Mouse (Mus musculus) layer of hippocampus, postnatal 25 days (tissue): ENCODE measurements around the gene Smo. TPM values are rescaled to one million over a fixed set of nuclear protein-coding genes. Genes with fewer than 3 reads are reported as not detected.

Source experiments
- DNase-seq, 2 experiments: peaks; one replicate each; pipeline ENCODE4 v3.0.0; 2022; ENCODE audit warnings: mixed read lengths in 2 of 2, low spot score in 1 of 2; ENCODE audit errors: extremely low spot score in 1 of 2
- total RNA-seq, 2 experiments: library from RNA; stranded (reverse); gene quantifications; 2 replicates each; pipeline ENCODE4 v1.2.3; 2021

Gene Smo
- 10 to 100 TPM; 13.6 to 15.7 TPM for total RNA-seq

DNA sequence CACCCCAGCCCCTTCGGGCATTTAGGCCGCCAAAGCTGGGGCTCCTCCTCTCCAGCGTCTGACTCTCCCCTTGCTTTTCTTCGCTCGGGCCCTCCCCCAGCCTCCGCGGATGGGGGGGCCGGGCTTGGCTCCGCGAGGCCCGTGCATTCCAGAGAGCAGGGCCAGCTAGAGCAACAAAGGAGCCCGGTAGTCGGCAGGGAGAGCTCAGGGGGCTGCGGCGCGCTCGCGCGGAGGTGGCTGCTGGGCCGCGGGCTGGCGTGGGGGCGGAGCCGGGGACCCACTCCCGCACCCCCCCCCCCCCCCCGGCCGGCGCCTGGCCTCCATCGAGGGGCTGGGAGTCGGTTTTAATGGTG is at the start of gene Smo:
TSS of gene Smo (plus strand) at position 168 of the 353 bp plus-strand sequence.
- DNase-seq = peak; percentile 37 to 47

DNA sequence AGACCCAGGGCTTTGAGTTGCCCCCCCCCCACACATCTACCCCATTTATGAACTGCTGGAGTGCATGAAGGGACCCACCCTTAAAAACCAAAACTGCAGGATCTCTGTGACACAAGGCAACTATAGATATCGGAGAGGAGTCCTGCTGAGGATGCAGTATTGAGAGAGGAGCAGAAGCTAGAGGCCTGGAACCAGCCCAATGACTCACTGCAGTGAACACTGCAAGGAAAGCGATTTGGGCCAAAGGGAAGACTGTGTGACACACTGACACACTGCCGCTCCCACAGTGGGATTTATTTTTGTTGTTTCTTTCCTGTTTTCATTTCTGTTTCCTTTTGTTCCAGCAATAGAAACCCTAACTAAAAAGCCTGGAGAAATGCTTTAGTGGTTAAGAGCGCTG is 49.4 kb upstream of the Smo start:
- DNase-seq = no peak

DNA sequence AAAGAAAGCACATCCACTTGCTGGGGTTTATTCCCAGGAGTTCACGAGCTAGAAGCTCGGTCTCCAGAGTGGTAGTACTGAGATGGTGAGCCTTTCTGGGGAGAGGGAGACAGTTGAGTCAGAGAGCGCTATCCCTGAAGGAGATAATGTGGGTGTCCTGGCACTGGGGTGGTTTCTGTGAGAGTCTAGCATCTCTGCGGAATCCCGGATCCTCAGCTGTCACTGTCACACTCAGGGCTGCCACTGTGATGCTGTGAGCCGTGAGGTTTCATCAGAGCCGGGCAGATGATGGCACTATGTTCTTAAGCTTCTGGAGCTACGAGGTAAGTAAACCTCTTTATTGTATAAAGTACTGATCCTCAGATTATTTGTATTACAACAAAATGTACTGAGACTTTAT is 45.8 kb upstream of the Smo start:
- no peak for DNase-seq

DNA sequence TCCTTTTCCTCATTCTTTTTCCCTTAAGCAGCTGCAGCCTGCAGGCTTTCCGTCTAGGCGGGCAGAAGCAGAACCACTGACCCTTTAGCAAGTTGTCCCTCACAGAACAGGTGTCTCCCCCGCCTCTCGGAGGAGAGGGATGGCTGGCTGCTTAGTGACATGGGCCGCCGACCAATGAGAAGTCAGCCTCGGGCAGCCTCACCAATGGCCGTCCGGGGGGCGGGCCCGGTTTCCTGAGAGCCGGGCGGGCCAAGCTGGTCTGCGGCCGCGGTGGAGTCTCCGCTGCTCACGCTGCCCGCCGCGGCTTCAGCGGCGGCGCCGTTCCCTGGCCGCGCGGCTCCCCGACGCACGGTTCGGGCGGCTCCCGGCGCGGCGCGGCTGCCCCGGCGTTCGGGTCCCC is 41.4 kb upstream of the Smo start, which contains the start of gene Tspan33:
TSS of gene Tspan33 (plus strand) at position 270 of the 400 bp plus-strand sequence.
- peak; percentile 82 to 86 for DNase-seq

DNA sequence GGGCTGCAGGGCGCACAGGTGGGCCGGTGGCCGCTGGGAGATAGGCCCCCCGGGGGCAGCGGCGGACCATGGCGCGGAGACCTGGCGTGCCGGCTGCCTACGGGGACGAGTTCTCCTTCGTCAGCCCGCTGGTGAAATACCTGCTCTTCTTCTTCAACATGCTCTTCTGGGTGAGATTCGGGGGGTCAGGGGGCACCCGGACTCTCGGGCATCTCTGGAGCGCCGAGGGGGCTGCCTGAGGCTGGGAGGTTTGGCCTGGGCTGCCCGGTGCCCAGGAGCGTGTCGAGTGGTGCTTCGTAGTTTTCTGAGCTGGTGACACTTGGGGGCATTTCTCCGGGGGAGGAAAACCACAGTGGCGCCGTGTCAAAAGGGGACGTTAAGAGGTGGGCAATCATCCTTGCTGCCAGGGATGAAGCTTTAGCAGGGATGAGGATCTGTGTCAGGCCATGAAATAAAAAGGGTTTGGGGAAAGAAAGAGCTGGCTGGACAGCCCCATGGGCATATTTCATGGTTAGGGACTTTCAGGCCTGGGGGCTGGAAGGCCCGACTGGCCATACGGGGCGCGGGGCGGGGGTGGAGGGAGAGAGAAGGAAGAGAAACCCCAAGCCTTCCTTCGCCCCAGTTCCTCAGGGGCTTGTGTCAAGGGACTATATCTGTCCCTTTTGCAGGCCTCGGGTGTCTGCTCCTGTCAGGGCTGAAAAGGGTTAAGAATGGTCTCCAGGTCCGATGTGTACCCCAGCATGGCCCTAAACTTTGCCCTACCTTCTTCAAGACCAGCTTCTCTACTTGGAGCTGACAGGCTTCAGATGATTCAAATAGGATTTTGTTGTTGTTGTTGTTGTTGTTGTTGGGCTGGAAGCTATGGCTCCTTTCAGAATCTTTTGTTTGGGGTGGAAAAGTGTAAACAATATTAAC is 40.7 kb upstream of the Smo start:
- peak in 1 of 2 experiments; percentile 10 for DNase-seq

DNA sequence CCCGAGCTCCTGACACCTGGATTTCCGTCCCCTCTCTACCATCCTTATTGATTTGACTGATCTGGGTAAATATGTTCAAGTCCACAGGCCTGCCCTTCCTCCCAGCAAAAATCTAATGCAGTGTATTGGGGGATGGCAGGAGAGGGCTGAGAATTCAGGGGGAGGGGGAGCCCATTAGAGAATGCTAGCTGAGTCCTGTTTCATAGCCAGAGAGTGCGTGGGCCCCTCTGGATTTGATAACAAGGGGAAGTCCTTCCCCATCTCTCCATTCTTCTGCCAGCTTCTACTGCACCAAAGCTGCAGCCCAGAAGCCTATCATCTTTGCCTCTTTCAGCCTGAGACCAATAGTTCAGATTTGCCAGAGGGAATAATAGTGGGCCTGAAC is 40.0 kb upstream of the Smo start:
- DNase-seq = peak in 1 of 2 experiments; percentile 15

DNA sequence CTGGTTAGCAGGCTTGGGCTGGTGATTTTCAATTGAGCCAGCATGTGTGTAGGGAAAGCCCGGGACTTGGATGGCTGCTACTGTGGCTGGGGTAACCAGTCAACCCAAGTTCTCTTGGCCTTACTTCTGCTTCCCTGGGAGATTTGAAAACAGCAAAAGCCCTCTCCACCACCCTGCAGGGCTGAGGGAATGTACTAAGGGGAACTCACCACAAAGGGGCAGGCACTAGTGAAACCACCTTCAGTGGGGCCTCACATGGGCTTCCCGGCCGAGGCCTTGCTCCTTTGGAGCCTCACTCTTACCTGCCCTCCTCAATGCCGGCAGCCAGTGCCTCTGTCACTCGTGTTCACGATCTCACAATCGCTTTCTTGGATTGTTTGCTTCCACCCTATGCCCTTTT is 39.3 kb upstream of the Smo start:
- no peak for DNase-seq

DNA sequence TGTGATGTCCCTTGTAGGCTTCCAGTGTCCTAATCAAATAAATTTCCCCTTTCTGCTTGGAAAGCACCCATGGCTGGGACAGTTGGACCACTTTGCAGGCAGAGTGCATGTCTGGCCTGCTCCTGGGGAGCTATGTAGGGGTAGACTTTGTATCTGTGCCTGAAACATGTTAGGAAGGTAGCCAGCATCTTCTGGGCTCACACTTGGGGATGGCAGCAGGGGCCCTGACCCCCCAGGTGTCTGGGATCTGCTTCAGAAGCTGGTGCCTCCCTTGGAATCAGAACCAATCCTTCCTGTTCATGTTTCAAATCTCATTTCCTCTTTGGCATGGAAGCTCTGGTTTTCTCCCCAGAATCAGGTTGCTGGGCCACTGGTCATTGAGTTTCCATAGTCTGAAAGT is 38.2 kb upstream of the Smo start:
- DNase-seq = no peak

DNA sequence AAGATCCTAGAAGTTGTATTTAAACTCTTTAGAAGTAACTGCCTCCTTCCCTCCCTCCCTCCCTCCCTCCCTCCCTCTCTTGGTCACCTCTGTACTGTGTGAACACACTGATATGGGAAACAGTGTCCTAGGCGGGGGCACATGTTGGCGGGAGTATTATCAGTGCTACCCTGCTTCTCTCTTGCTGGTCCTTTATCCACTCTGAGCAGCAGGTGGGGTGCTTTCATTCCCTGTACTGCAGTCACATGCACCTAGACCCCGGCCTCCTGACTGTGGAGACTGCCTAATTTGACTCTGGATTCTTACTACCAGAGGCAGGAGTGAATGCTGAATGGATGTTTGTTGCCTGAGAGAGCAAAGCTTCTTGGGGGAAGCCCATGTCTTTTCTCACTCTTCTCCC is 37.8 kb upstream of the Smo start:
- DNase-seq = no peak

DNA sequence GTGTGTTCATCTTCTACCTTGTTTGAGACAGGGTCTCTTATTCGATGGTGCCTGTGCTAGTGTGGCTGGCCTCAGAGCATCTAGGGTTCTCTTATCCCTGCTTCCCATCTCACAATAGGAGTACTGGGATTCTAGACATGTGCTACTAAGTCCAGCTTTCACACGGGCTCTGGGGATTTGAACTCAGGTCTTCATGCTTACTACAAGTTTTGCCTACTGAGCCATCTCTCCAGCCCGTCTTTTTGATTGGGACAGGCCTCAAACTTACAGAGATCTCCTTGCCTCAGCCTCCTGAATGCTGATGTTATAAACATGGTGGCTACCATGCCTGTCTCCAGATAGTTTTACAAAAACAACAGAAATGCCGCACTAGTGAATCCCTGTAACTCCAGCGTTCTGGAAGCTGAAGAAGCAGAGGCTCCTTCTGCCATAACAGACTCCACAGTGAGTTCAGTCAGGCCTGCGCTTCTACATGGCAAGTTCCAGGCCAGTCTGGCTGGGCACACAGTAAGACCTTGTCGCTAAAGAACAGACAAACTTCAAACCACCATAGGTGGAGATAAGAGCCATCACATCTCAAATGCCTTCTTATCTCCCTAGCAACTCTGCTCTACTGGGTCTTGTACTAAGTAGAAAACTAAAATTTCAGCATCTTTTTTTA is 36.1 kb upstream of the Smo start:
- DNase-seq = no peak

DNA sequence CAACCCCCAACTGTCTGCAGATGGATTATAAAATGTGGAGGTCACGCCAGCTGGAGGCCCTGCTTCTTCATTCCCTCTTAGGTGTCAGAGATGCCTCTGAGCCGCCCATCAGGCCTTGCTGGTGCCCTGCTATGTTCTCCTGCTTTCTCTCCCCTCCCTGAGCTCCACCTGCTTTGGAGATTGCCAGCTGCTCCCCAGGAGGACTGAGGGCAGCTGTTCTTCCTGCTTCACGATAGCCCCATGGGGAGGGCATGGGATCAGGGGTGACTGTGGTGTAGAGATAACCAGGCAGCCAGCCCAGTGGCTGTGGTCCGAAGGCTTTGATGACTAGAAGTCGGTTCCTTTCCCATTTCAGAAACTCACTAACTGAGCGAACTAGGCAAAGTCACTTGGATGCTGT is 34.3 kb upstream of the Smo start:
- DNase-seq = no peak

DNA sequence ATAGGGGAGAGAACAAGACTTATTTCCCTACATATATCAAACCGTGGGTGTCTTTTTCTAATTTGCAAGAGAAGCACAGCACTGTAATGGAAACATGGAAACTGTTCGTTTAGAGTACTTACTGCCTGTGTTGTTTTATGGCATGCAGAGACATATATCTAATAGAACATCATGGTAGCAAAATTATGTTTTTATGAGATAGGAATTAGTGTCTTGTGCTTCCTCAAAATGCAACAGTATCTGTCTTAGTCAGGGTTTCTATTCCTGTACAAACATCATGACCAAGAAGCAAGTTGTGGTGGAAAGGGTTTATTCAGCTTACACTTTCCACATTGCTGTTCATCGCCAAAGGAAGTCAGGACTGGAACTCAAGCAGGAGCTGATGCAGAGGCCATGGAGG is 33.2 kb upstream of the Smo start:
- DNase-seq = no peak

DNA sequence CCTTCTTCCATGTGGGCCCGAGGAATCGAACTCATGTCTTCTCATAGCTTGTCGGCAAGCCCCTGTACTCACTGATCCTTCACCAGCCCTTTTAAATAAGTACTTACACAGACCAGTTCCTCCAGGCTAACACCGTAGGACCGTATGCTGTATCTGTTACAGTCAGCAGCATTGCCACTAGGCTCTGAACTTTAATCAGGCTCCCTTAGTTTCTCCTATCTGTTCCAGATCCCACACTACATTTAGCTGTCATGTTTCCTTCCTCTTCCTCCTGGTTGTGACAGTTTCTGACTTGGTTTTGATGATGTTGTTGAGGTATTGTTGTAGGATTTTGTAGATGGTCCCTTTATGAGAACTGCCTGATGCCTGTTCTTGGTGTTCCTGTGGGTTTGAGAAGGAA is 31.2 kb upstream of the Smo start:
- DNase-seq = no peak

DNA sequence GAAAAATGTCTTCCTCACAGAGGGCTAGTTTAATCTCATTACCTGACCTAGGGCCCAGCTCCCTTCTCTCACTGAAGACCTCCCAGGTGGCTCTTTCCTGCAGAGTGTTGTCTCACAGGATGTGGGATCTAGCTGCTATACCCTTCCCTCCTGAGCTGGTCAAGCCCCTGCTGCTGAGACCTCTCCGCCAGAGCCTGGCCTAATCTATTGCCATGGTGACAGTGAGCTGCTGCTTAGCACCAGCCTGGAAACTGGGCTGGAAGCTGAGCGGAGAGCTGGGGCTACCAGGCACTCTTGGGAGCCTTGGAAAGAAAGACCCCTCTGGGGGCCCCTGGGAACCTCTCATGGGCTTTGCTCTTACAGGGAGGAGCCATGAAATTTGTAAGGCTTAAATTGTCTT is 27.4 kb upstream of the Smo start:
- no peak for DNase-seq

DNA sequence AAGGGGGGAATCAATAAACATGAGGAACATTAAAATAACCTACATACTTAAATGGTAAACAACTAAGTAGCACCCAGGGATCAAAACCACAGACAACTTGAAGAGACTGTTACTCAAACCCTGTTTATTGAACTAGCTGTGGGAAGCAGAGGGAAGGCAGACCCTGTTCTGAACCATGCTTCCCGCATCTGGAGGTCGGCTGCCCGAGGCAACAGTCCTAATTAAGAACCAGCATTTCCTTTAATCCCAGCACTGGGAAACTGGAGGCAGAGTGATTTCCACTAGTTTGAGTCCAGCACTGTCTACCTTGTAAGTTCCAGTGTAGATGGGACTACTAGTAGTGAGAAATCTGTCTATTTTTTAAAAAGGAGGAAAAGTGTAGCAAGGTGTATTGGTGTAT is 24.0 kb upstream of the Smo start:
- no peak for DNase-seq

DNA sequence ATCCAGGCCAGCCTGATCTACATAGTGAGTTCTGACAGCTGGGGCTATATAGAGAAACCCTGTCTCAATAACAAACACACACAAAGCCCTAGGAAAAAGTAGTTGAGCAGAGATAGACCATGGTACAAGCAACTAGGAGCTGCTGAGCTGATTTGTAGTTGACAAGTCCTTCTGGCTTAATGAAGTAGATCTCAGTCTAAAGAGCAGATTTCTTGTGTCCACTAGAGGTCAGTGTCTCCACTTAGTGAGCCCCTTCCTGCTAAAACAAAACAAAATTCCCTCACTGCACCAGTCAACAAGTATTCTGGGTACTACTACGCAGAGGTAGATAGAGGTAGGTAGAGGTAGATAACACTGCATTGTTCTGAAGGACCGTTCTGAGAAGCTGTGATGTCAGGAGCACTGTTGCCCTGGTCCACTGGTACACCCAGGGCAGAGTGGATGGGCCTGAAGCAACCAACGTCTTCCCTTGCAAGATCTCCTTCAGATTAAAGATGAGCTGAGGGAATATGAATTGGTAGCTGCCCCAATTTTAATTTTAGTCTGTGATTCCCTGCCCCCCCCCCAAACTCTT is 23.2 kb upstream of the Smo start:
- no peak for DNase-seq

DNA sequence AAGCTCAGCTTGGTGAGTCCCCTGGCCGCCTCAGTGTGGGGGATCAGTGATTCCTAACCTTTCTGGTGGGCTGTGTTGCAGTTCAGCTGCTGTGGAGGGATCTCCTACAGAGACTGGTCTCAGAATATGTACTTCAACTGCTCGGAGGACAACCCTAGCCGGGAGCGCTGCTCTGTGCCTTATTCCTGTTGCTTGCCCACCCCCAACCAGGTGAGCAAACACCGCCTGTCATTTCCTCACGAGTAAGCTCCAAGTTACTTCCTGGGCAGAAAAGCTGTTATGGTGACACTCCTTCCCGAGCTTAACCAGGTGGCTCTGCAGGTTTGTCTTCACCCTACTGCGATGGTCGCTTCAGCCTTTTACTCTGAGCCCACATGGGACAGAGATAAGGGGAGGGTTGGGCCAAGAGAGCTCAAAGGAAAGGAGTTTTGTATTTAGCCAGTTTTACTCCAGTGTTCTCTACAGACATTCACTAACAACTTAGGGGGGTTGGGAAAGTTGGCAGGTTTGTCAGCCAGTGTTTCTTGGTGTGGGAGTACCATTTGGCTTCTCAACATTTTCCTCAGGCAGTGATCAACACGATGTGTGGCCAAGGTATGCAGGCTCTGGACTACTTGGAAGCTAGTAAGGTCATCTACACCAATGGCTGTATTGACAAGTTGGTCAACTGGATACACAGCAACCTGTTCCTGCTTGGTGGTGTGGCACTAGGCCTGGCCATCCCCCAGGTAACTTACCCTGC is 18.5 kb upstream of the Smo start:
- DNase-seq = no peak

DNA sequence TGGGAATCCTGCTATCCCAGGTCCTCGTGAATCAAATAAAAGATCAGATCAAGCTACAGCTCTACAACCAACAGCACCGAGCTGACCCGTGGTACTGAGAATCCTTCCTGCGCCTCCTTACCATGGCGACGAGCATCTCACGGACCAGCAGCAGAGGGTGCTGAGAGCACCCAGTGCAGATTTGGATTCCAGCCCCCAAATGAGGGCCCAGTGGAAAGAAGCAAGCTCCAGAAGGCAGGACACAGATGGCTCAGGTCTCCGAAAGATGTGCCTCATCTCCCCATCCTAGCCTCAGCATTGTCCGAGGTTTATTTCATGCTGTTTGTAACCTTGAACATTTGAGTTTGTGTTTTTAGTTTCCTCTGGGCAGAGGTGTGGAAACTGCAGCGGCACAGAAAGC is 17.8 kb upstream of the Smo start:
- no peak for DNase-seq

DNA sequence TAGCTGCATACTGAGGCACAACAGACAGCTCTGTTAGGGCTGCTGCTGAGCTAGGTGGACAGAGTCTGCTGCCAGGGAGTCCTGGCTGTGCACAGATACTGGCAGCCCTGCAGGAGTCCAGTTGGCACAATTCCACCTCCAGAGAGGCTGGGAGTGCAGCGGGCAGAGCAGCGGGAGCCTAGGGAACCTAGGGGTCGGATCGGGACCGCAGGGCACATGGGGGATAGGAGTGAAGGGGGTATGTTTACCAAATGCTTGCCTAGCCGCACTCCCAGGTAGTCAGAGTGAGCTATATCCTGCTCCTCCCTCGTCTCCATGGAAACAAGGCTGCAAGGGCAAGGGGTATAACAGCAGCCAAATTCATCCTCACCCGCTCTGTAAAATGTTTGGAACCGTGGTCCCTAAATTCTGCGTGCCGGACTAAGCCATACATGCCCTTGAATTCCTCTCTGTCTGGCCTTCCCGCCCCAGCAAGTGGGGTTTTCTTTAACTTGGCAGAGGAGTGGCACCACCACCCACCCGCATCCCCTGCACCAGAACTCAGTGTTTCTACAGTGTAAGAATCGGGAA is 17.3 kb upstream of the Smo start:
- DNase-seq = peak in 1 of 2 experiments; percentile 30

DNA sequence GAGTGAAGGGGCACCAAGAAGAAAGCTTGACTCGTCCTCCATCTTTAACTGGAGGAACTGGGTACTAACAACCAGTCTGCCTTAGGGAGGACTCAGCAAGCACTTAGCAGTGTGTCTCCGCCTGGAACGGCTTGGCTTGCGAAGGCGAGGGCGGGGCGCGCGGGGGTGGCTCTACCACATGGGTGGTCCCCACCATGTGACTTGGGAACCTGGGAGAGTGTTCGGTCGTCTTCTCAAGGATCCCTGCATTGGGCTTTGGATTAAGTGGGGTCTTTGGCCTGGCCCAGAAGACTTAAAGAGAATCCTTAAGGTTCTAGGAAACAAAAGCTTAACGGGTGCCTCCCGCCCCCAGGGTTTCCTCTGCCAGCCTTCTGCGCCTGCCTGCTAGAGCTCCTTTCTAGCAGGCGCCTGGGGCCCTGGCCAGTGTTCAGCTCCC is 16.4 kb upstream of the Smo start:
- peak; percentile 58 to 61 for DNase-seq

DNA sequence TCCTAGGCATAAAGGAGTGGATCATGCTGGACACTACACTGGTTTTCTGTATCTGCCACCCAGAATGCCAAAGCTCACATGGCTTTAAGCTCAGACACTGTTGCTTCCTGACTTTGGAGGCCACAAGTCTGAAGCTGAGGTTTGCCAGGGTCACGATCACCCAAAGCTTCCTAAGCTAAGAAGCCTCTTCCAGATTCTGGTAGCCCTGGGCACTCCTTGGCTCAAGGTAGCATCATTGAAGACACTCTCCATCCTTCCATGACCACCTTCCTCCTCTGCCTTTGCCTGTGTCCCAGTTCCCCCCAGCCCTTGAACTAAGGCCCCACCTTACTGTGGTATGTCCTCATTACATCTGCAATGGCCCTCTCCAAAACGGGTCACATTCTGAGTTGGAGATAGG is 13.4 kb upstream of the Smo start:
- no peak for DNase-seq
